Mouse (Mus musculus) liver, embryonic 14 days (tissue): ENCODE results near the gene Il17f. TPM values are rescaled to one million over a fixed set of nuclear protein-coding genes. Genes with fewer than 3 reads are reported as not detected.

Source experiments
- polyA plus RNA-seq: library from polyadenylated mRNA; depleted of rRNA; stranded (reverse); fragments of >200 nt; gene quantifications from 2 replicates; pipeline ENCODE4 v1.2.3, GENCODE M21; 2012; rRNA removed

Il17f gene
- polyA plus RNA-seq = 0.16 and 0.22 TPM in 2 replicates

DNA sequence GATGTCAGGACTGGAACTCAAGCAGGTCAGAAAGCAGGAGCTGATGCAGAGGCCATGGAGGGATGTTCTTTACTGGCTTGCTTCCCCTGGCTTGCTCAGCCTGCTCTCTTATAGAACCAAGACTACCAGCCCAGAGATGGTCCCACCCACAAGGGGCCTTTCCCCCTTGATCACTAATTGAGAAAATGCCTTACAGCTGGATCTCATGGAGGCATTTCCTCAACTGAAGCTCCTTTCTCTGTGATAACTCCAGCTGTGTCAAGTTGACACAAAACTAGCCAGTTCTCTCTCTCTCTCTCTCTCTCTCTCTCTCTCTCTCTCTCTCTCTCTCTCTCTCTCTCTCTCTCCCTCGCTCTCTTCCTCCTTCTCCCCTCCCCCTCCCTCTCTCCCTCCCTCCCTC, at the start of gene Il17f:
Il17f (minus strand) TSS at position 101 of the 400 bp plus-strand sequence.

DNA sequence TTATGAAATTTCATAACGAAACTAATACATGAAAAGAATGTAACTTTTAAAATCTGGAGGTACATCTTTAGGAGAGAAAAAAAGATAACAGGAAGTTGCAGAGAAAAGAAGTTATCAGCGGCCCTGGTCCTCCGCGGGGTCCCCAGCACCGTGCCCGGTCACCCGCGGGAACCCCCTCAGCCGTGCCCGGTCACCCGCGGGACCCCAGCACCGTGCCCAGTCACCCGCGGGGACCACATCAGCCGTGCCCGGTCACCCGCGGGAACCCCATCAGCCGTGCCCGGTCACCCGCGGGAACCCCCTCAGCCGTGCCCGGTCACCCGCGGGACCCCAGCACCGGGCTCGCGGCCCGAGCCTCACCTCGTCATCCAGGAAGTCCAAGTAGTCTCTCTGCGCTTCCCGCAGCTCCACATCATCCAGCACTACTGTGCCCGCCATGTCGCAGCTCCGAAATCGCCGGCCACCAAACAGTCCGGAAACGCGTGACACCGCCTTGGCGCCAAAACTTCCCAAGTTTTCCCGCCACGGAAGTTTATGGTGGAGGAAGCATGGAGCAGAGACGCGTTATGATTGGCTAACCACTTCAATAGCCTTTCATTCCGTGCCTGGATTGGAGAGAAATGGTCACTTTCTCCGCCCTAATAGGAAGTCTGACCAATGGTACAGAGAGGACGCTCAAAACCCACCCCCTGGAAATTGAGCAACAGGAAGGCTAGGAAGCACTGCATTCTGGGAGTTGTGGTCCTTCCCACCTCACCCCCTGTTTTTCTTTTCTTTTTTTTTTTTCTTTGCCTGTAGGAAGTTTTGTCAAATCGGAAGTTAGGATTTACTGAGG, 29.6 kb upstream of the Il17f start, which contains the start of gene Mcm3:
Mcm3 (minus strand) TSS at position 542 of the 835 bp plus-strand sequence.

DNA sequence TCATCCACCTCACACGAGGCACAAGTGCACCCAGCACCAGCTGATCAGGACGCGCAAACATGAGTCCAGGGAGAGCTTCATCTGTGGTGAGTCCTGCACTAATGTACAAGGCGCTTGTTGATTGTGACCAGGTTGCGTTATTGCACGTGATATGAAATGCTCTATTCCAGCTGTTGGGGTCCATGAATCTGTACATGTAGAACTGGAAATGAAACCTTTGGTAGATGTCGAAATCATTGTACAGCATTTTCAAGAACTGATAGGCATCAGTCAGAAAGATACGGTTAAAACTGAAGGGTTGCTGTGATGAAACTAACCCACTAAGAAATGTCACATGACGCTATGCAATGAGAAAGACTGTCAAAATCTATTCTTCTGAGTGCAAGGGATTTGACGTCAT, 59.5 kb downstream of the Il17f start, which contains the start of gene Il17a:
Il17a (plus strand) TSS at position 3 of the 400 bp plus-strand sequence.

Other genes with a start within 250 kb of the Il17f start
- 0.11 and 0.14 TPM in 2 replicates for gene Pkhd1, start 172.6 kb downstream of the Il17f start, polyA plus RNA-seq
- not detected in 2 replicates for gene Il17a, start 59.7 kb downstream of the Il17f start, polyA plus RNA-seq
- gene Mcm3, start 29.7 kb upstream of the Il17f start, polyA plus RNA-seq = 110 and 121 TPM in 2 replicates
- 0.12 and 0.13 TPM in 2 replicates for gene Paqr8, start 100.0 kb upstream of the Il17f start, polyA plus RNA-seq
- gene Efhc1, start 161.0 kb upstream of the Il17f start, polyA plus RNA-seq = 0.23 and 0.31 TPM in 2 replicates